Comparison of ENCODE assay signal across 11 mouse cellular contexts in genomic region chr19:21135297-21135997, GRCm38 (mm10).
DNase-seq lines count a peak whose midpoint lies in the region; ATAC-seq and TF ChIP-seq lines count a peak whose summit lies in the region.
"Had no signal": no experiment of that assay in that cellular context is flagged by ENCODE, and none has a peak within 500 bp of the region (broad histone marks: within the 10 kb centered on the region; RNA-seq: fewer than 3 reads in every experiment).

No protein-coding gene starts in this region.

- peak; percentile 70 for DNase-seq in brain, embryonic 14.5 days (ENCODE audit: low read depth)
- peak; percentile 91 for DNase-seq in cerebellum, adult 9-10 months
- DNase-seq in heart, adult 9 months (ENCODE audit: low spot score in 2 of 2): no peak
- DNase-seq in urinary bladder, postnatal 10 days (ENCODE audit: low spot score): no peak
- DNase-seq in lung, adult 18-20 months: no peak
- DNase-seq: adrenal gland, postnatal 14 days had no signal

- no peak for TF ChIP-seq CTCF in brain, embryonic 14.5 days (IDR thresholded peaks at IDR 0.05; ENCODE audit: borderline replicate concordance, extremely low read depth, insufficient read depth, insufficient read length)

- no peaks in the 10 kb centered on the region for H3K9me3 ChIP-seq in hindbrain, embryonic 13.5 days
- no peaks in the 10 kb centered on the region for H3K9me3 ChIP-seq in midbrain, embryonic 15.5 days
- H3K9me3 ChIP-seq: limb, embryonic 13.5 days had no signal

- H3K4me1 ChIP-seq in hindbrain, embryonic 13.5 days (replicated peaks): peaks cover 15% of the 10 kb centered on the region
- peaks cover 12% of the 10 kb centered on the region for H3K4me1 ChIP-seq in midbrain, embryonic 15.5 days
- H3K4me1 ChIP-seq: limb, embryonic 13.5 days had no signal

- peak; percentile 84 for ATAC-seq in hindbrain, embryonic 13.5 days (ENCODE audit: low FRiP score)
- ATAC-seq in midbrain, embryonic 15.5 days (replicated peaks): peak; percentile 45; the same call in 1 of the 2 replicates
- ATAC-seq in megakaryocyte, adult 5-6 weeks (ENCODE audit: poor library complexity, severe bottlenecking): no peak

- WGBS in hindbrain, embryonic 13.5 days: 27% methylated on average over 6 of the region's 6 CpGs
- WGBS in midbrain, embryonic 15.5 days: 21% methylated on average over 6 of the region's 6 CpGs

- no peak overlapping the region for H3K4me2 ChIP-seq in hindbrain, embryonic 13.5 days
- H3K4me2 ChIP-seq in midbrain, embryonic 15.5 days: no peak overlapping the region
- H3K4me2 ChIP-seq: limb, embryonic 13.5 days had no signal

- 0 out of 2 replicates have a peak overlapping the region, but pooled peaks have one; percentile 19 for H3K27ac ChIP-seq in hindbrain, embryonic 13.5 days
- H3K27ac ChIP-seq in midbrain, embryonic 15.5 days: no peak overlapping the region
- H3K27ac ChIP-seq: limb, embryonic 13.5 days had no signal

- H3K4me3 ChIP-seq in hindbrain, embryonic 13.5 days: no peak overlapping the region
- no peak overlapping the region for H3K4me3 ChIP-seq in midbrain, embryonic 15.5 days
- H3K4me3 ChIP-seq: erythroblast, embryonic 14.5 days; limb, embryonic 13.5 days had no signal

- H3K36me3 ChIP-seq in hindbrain, embryonic 13.5 days: no peaks in the 10 kb centered on the region
- no peaks in the 10 kb centered on the region for H3K36me3 ChIP-seq in midbrain, embryonic 15.5 days (replicated peaks)
- H3K36me3 ChIP-seq: limb, embryonic 13.5 days had no signal

- no peak overlapping the region for H3K9ac ChIP-seq in hindbrain, embryonic 13.5 days
- no peak overlapping the region for H3K9ac ChIP-seq in midbrain, embryonic 15.5 days
- H3K9ac ChIP-seq: limb, embryonic 13.5 days had no signal

- no peak for TF ChIP-seq POLR2A in brain, embryonic 14.5 days (IDR thresholded peaks at IDR 0.05; ENCODE audit: borderline replicate concordance, extremely low read depth, insufficient read depth, insufficient read length, poor library complexity, severe bottlenecking)

- no peaks in the 10 kb centered on the region for H3K27me3 ChIP-seq in hindbrain, embryonic 13.5 days
- no peaks in the 10 kb centered on the region for H3K27me3 ChIP-seq in midbrain, embryonic 15.5 days (replicated peaks)
- H3K27me3 ChIP-seq: limb, embryonic 13.5 days had no signal

Comparison
In these comparisons a context has a peak if more than half of its experiments do, and no peak if none do; other contexts are left out.
1. DNase-seq: peak in brain, embryonic 14.5 days (single experiment) and cerebellum, adult 9-10 months (single experiment); none in heart, adult 9 months (0 of 2), urinary bladder, postnatal 10 days (single experiment) and lung, adult 18-20 months (0 of 2).